Mouse (Mus musculus) stomach, postnatal 0 days (tissue): ENCODE results near the gene Map3k15.

Experiments
- CTCF ChIP-seq: IDR thresholded peaks from 2 replicates; pipeline ENCODE4 v1.5.1; 2016; ENCODE audit warnings: antibody characterized with exemption, low read depth, mild to moderate bottlenecking, moderate library complexity
- EP300 ChIP-seq: optimal IDR thresholded peaks from 2 replicates; pipeline ENCODE3; 2016; ENCODE audit warnings: antibody characterized with exemption

- no peak for TF ChIP-seq CTCF
- no peak for TF ChIP-seq EP300
Observed at GRCm38 (mm10) chrX:159995808-159996207, 7.6 kb downstream of the Map3k15 start.
